Mouse (Mus musculus): ENCODE measurements around the gene Prb1. TPM values are rescaled to one million over a fixed set of nuclear protein-coding genes. Genes with fewer than 3 reads are reported as not detected.
"Not testable (repeated sequence)": the region's sequence is repeated elsewhere in the genome, so short reads cannot be mapped to it uniquely, and the experiment has no call there.

Prb1 gene
- polyA plus RNA-seq (2012; rRNA removed) = not detected in 2 replicates

DNA sequence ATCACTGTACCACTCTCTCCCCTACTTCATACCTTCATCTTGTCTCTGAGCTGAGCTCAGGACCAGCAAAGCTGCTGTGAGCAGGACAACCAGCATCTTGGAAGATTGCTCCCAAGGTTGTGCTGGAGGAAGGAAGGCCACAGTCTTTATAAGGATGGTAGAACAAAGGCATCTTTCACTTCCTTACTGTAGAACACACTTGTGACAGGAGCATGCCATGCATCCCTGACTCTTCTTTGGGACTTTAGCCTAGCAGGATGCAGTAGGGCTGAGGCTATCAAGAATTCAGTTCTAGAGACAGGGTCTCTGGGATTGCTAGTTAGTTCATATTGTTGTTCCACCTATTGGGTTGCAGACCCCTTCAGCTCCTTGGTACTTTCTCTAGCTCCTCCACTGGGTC is at the start of gene Prb1:
Gene Prb1 (minus strand): TSS at position 101 of the 400 bp plus-strand sequence.
- H3K4me3 ChIP-seq (replicated peaks; ENCODE audit: insufficient read depth, low read depth, low read length); H3K27ac ChIP-seq (ENCODE audit: insufficient read depth, low read length); H3K4me1 ChIP-seq (ENCODE audit: control insufficient read depth, insufficient read depth, low read length); H3K27me3 ChIP-seq (ENCODE audit: control insufficient read depth, insufficient read depth, low read length); DNase-seq: not testable (repeated sequence)

Other genes with a start within 250 kb of the Prb1 start
- not detected in 2 replicates for gene Prpmp5, start 104.2 kb upstream of the Prb1 start, polyA plus RNA-seq (2012; rRNA removed)
- not detected in 2 replicates for gene Gm8882, start 153.6 kb upstream of the Prb1 start, polyA plus RNA-seq (2012; rRNA removed)